Mouse (Mus musculus) hindbrain, embryonic 10.5 days (tissue): ENCODE results near the gene Ywhag. TPM values are rescaled to one million over a fixed set of nuclear protein-coding genes. Genes with fewer than 3 reads are reported as not detected.
A peak's percentile ranks its signal among the peaks of the same experiment; 100 is the strongest.

Experiments
- DNase-seq: peaks from one replicate; pipeline ENCODE4 v3.0.0-alpha.2; 2017; ENCODE audit warnings: low spot score
- H3K27ac ChIP-seq: fragments of 300-500 bp; sonication (generic); 2 replicates; pipeline ENCODE4 v1.5.1; 2016; ENCODE audit warnings: mild to moderate bottlenecking, moderate library complexity
- H3K27me3 ChIP-seq: fragments of 300-500 bp; sonication (generic); 2 replicates; pipeline ENCODE4 v1.6.1; 2016; ENCODE audit warnings: mild to moderate bottlenecking; ENCODE audit not compliant: poor library complexity, insufficient read depth, severe bottlenecking
- H3K36me3 ChIP-seq: fragments of 300-500 bp; sonication (generic); 2 replicates; pipeline ENCODE4 v1.6.1; 2016; ENCODE audit warnings: mild to moderate bottlenecking, moderate library complexity
- H3K4me1 ChIP-seq: fragments of 300-500 bp; sonication (generic); replicated peaks from 2 replicates; pipeline ENCODE4 v1.6.1; 2016; ENCODE audit warnings: mild to moderate bottlenecking
- H3K4me3 ChIP-seq: fragments of 300-500 bp; sonication (generic); 2 replicates; pipeline ENCODE4 v1.5.1; 2016; ENCODE audit warnings: mild to moderate bottlenecking, moderate library complexity
- H3K9me3 ChIP-seq: fragments of 300-500 bp; sonication (generic); 2 replicates; pipeline ENCODE4 v1.6.1; 2016; ENCODE audit warnings: mild to moderate bottlenecking, moderate library complexity
- WGBS: fragments of 180-500 bp; shearing (Covaris S2); methylation state at CpG from one replicate; pipeline ENCODE4 v1.1.7; 2016; 5-methylcytosine and 5-hydroxymethylcytosine counted together
- polyA plus RNA-seq: library from polyadenylated mRNA; unstranded; fragments of >200 nt; fragmentation: Nextera tagmentation; extraction: Ambion mirVana; gene quantifications from 2 replicates; pipeline ENCODE4 v1.2.1, GENCODE M21; 2016

Ywhag gene
- polyA plus RNA-seq, 1 experiment from 2014 or later: 348 TPM

DNA sequence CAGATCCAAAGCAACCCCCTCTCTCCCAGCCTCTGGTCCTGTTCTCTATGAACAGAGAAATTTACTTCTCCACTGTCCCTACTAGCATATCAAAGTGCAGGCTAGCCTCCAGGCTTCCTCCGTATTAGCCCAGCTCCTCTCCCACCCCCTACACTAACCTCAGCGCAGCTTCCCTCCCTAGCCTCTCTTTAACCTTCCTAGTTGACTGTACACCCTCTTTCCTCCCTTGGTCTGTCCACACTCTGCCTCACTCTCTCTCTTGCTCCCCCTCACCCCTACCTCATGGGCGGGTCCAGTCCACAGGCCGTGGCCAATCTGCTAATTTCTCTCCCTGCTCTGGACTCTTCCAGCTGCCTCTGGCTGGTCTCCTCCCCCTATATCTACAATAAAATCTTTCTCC, 44.1 kb downstream of the Ywhag start:
- Histone ChIP-seq H3K36me3 (no peaks in the 10 kb centered on the region), H3K4me1 (peaks cover 17% of the 10 kb centered on the region), H3K27me3 (peaks cover 67% of the 10 kb centered on the region), H3K9me3 (no peaks in the 10 kb centered on the region), H3K27ac (no peak overlapping the region), H3K4me3 (no peak overlapping the region)
- 59% methylated on average over 4 of the region's 4 CpGs for WGBS
- no peak for DNase-seq

DNA sequence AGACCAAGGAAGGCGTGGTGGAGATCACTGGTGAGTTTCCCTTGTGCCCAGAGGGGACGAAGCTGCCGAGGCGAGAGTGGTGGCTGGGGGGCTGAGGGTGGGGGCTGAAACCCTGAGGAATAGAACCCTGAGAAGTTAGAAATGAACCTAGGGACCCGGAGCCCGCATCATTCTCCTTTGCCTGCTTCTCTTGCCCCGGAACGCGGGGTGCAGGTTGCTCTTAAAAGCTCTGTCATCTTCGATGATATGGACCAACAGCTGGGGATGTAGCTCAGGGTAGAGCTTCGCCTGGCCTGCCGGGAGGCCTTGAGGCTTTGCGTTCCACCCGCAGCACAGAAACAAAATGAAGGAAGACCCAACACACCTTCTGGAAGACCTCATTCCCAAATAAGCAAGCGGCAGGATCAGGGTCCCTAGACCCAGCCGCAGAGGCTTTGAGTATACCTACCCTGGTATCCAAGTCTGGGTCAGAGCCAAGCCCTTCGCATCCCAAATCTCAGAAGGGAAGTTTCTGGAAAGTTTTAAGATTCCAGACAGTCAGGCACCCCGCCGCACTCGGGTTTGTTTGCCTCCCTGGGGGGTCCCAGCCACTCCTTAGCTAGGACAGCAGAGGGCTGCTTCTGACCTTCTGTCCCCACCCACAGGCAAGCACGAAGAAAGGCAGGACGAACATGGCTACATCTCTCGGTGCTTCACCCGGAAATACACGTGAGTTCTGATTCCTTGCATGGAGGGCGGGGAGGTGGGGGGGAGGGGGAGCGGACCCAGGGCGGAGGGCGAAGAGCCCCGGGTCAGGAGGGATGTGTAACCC, 45.8 kb downstream of the Ywhag start:
- DNase-seq: no peak
- H3K4me3 ChIP-seq: peak overlapping the region; percentile 33
- H3K4me1 ChIP-seq: peaks cover 17% of the 10 kb centered on the region
- no peak overlapping the region for H3K27ac ChIP-seq
- no peaks in the 10 kb centered on the region for H3K9me3 ChIP-seq
- H3K36me3 ChIP-seq: no peaks in the 10 kb centered on the region
- WGBS: 6% methylated on average over 30 of the region's 30 CpGs
- H3K27me3 ChIP-seq: peaks cover 67% of the 10 kb centered on the region

GRCm38 (mm10) chr5:135887675-135888102, 46.7 kb downstream of the Ywhag start, which contains the start of gene Hspb1:
Gene Hspb1, plus strand, starts transcription at chr5:135887919.
- Histone ChIP-seq H3K27me3 (peaks cover 61% of the 10 kb centered on the region), H3K4me1 (peaks cover 17% of the 10 kb centered on the region), H3K4me3 (peak within 1 kb of the TSS; percentile 39), H3K27ac (no peak within 1 kb of the TSS), H3K9me3 (no peaks in the 10 kb centered on the region), H3K36me3 (no peaks in the 10 kb centered on the region)
- peak; percentile 50 for DNase-seq
- 3% methylated on average over 24 of the region's 24 CpGs for WGBS

- Histone ChIP-seq H3K4me1 (peaks cover 20% of the 10 kb centered on the region), H3K27ac (no peak overlapping the region), H3K4me3 (no peak overlapping the region), H3K27me3 (peaks cover 39% of the 10 kb centered on the region), H3K9me3 (no peaks in the 10 kb centered on the region), H3K36me3 (no peaks in the 10 kb centered on the region)
- WGBS: 74% methylated on average over 6 of the region's 6 CpGs
- DNase-seq: no peak
These were observed 49.8 kb downstream of the Ywhag start for GRCm38 (mm10) chr5:135884641-135885040.

GRCm38 (mm10) chr5:135879449-135880158, 54.8 kb downstream of the Ywhag start:
- DNase-seq: no peak
- H3K27me3 ChIP-seq: peaks cover 7% of the 10 kb centered on the region
- no peak overlapping the region for H3K4me3 ChIP-seq
- no peaks in the 10 kb centered on the region for H3K36me3 ChIP-seq
- peaks cover 20% of the 10 kb centered on the region for H3K4me1 ChIP-seq
- H3K27ac ChIP-seq: no peak overlapping the region
- H3K9me3 ChIP-seq: no peaks in the 10 kb centered on the region
- 71% methylated on average over 13 of the region's 13 CpGs for WGBS

- DNase-seq: peak; percentile 63
- H3K27ac ChIP-seq: peak overlapping the region; percentile 64; the same call in 1 of the 2 replicates
- peaks cover 24% of the 10 kb centered on the region for H3K27me3 ChIP-seq
- WGBS: 2% methylated on average over 16 of the region's 16 CpGs
- H3K36me3 ChIP-seq: no peaks in the 10 kb centered on the region
- peak overlapping the region; percentile 49 for H3K4me3 ChIP-seq
- peaks cover 27% of the 10 kb centered on the region for H3K4me1 ChIP-seq
- H3K9me3 ChIP-seq: no peaks in the 10 kb centered on the region
These were observed 56.6 kb downstream of the Ywhag start for GRCm38 (mm10) chr5:135877831-135878231.

- Histone ChIP-seq H3K4me3 (peak overlapping the region; percentile 49), H3K27ac (no peak overlapping the region), H3K27me3 (peaks cover 30% of the 10 kb centered on the region), H3K36me3 (no peaks in the 10 kb centered on the region), H3K4me1 (peaks cover 28% of the 10 kb centered on the region), H3K9me3 (no peaks in the 10 kb centered on the region)
- WGBS: 25% methylated on average over 8 of the region's 8 CpGs
- peak; percentile 54 for DNase-seq
These were observed 57.2 kb downstream of the Ywhag start for GRCm38 (mm10) chr5:135877180-135877579.

DNA sequence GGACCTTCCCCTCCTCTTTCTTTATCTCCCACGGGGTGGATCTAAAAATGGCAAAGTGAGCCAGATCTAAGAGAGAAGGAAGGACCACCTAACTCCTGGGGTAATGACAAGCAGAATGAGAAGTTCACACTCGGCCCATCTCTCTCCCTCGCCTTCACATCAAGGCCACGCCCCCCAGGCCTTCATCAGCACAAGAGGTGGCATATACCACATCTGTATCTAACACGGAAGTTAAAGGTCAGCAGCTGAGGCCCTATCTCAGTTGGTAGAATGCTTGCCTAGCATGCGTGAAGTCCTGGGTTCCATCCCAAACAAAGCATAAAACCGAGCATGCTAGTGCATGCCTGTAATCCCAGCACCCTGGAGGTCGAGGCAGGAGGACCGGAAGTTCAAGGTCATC, 60.7 kb downstream of the Ywhag start:
- Histone ChIP-seq H3K9me3 (no peaks in the 10 kb centered on the region), H3K36me3 (0 out of 2 replicates have a peak, but pooled peaks cover 3% of the 10 kb centered on the region), H3K4me3 (no peak overlapping the region), H3K27ac (no peak overlapping the region), H3K4me1 (peaks cover 29% of the 10 kb centered on the region), H3K27me3 (peaks cover 64% of the 10 kb centered on the region)
- no peak for DNase-seq
- WGBS: 61% methylated on average over 9 of the region's 9 CpGs

DNA sequence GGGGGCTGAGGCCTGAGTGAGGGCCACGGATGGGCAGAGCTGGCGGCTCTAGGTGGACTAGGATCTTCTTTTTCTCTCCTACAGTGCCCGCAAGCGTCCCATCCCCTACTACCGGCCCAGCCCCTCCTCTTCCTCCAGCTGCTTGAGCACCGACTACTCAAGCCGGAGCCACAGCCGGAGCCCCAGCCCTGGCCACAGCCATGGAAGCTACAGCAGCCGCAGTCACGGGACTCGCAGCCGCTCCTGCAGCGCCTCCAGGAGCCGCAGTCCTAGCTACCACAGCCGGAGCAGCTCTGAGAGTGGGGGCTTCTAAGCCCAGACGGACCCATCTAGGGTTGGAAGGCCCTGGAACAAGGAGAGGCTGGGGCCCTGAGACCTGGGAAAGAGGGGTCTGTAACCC, 61.4 kb downstream of the Ywhag start:
- peak overlapping the region; percentile 40; the same call in 1 of the 2 replicates for H3K27ac ChIP-seq

DNA sequence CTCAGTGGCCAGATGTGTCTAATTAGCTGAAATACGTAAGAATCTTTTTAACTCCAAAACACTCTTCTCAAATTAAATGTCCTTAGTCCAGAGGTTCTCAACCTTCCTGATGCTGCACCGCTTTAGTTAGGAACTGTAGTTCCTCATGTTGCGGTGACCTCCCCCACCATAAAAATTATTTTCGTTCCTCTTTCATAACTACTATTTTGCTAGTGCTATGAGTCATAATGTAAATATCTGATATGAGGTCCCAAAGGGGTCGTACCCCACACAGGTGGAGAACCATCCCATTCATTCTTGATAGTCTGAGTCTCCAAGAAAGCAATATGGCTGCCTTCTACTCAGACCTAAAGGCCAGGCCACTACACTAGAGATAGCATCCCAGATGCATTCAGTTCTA, 63.9 kb downstream of the Ywhag start:
- no peak overlapping the region for H3K4me3 ChIP-seq
- H3K9me3 ChIP-seq: no peaks in the 10 kb centered on the region
- DNase-seq: no peak
- 90% methylated on average over 5 of the region's 5 CpGs for WGBS
- peaks cover 30% of the 10 kb centered on the region for H3K4me1 ChIP-seq
- peaks cover 95% of the 10 kb centered on the region for H3K27me3 ChIP-seq
- H3K27ac ChIP-seq: no peak overlapping the region
- H3K36me3 ChIP-seq: 0 out of 2 replicates have a peak, but pooled peaks cover 3% of the 10 kb centered on the region

More for the DNA sequence above, 61.4 kb downstream of the Ywhag start:
- Histone ChIP-seq H3K4me3 (peak overlapping the region; percentile 29), H3K9me3 (no peaks in the 10 kb centered on the region), H3K27me3 (peaks cover 72% of the 10 kb centered on the region), H3K4me1 (peaks cover 32% of the 10 kb centered on the region), H3K36me3 (0 out of 2 replicates have a peak, but pooled peaks cover 3% of the 10 kb centered on the region)
- peak; percentile 30 for DNase-seq
- WGBS: 21% methylated on average over 16 of the region's 16 CpGs

- 67% methylated on average over 14 of the region's 14 CpGs for WGBS
- Histone ChIP-seq H3K9me3 (no peaks in the 10 kb centered on the region), H3K27ac (no peak overlapping the region), H3K27me3 (peaks cover 98% of the 10 kb centered on the region), H3K4me1 (peaks cover 30% of the 10 kb centered on the region), H3K4me3 (no peak overlapping the region), H3K36me3 (0 out of 2 replicates have a peak, but pooled peaks cover 3% of the 10 kb centered on the region)
- no peak for DNase-seq
These were observed 64.6 kb downstream of the Ywhag start for GRCm38 (mm10) chr5:135869661-135870423.

DNA sequence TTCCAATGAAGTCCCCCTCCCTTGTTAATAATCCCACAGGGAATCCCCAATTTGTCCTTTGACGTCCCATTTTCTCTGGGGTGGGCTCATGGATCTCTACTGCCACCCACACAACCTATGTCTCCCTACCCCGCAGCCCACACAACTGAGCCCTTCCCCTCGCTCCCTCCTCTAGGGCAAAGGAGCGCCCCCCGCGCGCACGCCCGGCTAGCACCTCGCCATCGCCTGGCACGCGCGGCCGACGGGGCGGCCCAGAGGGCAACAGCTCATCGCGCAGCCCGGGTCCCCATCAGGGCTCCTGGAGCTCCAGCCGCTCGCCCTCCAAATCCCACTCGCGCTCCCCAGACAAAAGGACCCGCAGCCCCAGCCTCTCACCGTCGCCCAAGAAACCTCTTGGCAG, 65.8 kb downstream of the Ywhag start:
- peak overlapping the region; percentile 56 for H3K4me3 ChIP-seq
- DNase-seq: peak; percentile 30
- H3K27ac ChIP-seq: peak overlapping the region; percentile 82
- H3K9me3 ChIP-seq: no peaks in the 10 kb centered on the region
- 0 out of 2 replicates have a peak, but pooled peaks cover 5% of the 10 kb centered on the region for H3K36me3 ChIP-seq
- peaks cover 98% of the 10 kb centered on the region for H3K27me3 ChIP-seq
- WGBS: 1% methylated on average over 27 of the region's 27 CpGs
- peaks cover 30% of the 10 kb centered on the region for H3K4me1 ChIP-seq
